Mouse (Mus musculus): ENCODE results near the gene Pafah1b2. TPM values are rescaled to one million over a fixed set of nuclear protein-coding genes. Genes with fewer than 3 reads are reported as not detected.

Gene Pafah1b2
- polyA plus RNA-seq, 1 experiment = 11.0 TPM

- H3K9me3 ChIP-seq (ENCODE audit: control insufficient read depth, low read length) = no peaks in the 10 kb centered on the region
- H3K4me3 ChIP-seq (replicated peaks) = no peak overlapping the region
Measured at GRCm38 (mm10) chr9:46003729-46004128, 8.8 kb downstream of the Pafah1b2 start.

GRCm38 (mm10) chr9:45999009-45999408 is 13.5 kb downstream of the Pafah1b2 start:
- H3K4me1 ChIP-seq (ENCODE audit: control insufficient read depth) = no peaks in the 10 kb centered on the region
- no peaks in the 10 kb centered on the region for H3K36me3 ChIP-seq (ENCODE audit: control insufficient read depth)
- H3K9me3 ChIP-seq (ENCODE audit: control insufficient read depth, low read length) = no peaks in the 10 kb centered on the region
- TF ChIP-seq TAL1 (IDR thresholded peaks at IDR 0.05; ENCODE audit: low read length) (no peak), GATA1 (IDR thresholded peaks at IDR 0.05; ENCODE audit: low read length) (no peak)
- no peaks in the 10 kb centered on the region for H3K27me3 ChIP-seq (ENCODE audit: control insufficient read depth)
- H3K4me3 ChIP-seq (replicated peaks) = no peak overlapping the region

More at GRCm38 (mm10) chr9:46003729-46004128, 8.8 kb downstream of the Pafah1b2 start:
- Histone ChIP-seq H3K27me3 (ENCODE audit: control insufficient read depth) (no peaks in the 10 kb centered on the region), H3K36me3 (ENCODE audit: control insufficient read depth) (no peaks in the 10 kb centered on the region), H3K4me1 (ENCODE audit: control insufficient read depth) (no peaks in the 10 kb centered on the region)
- TF ChIP-seq TAL1 (IDR thresholded peaks at IDR 0.05; ENCODE audit: low read length) = no peak
- no peak for TF ChIP-seq GATA1 (IDR thresholded peaks at IDR 0.05; ENCODE audit: low read length)

- H3K4me1 ChIP-seq (ENCODE audit: control insufficient read depth) = peaks cover 47% of the 10 kb centered on the region
- peaks cover 26% of the 10 kb centered on the region for H3K36me3 ChIP-seq (ENCODE audit: control insufficient read depth)
- H3K4me3 ChIP-seq (replicated peaks) = peak overlapping the region; percentile 77
- no peaks in the 10 kb centered on the region for H3K9me3 ChIP-seq (ENCODE audit: control insufficient read depth, low read length)
- peaks cover 3% of the 10 kb centered on the region; the same call in 1 of the 2 replicates for H3K27me3 ChIP-seq (ENCODE audit: control insufficient read depth)
- TF ChIP-seq GATA1 (IDR thresholded peaks at IDR 0.05; ENCODE audit: low read length) = no peak
- no peak for TF ChIP-seq TAL1 (IDR thresholded peaks at IDR 0.05; ENCODE audit: low read length)
Measured at GRCm38 (mm10) chr9:45985229-45985567, 27.3 kb downstream of the Pafah1b2 start.

GRCm38 (mm10) chr9:45984409-45985228 is 27.9 kb downstream of the Pafah1b2 start:
- Histone ChIP-seq H3K4me3 (replicated peaks) (peak overlapping the region; percentile 77), H3K4me1 (ENCODE audit: control insufficient read depth) (peaks cover 52% of the 10 kb centered on the region), H3K27me3 (ENCODE audit: control insufficient read depth) (peaks cover 3% of the 10 kb centered on the region; the same call in 1 of the 2 replicates), H3K36me3 (ENCODE audit: control insufficient read depth) (peaks cover 31% of the 10 kb centered on the region), H3K9me3 (ENCODE audit: control insufficient read depth, low read length) (no peaks in the 10 kb centered on the region)
- TF ChIP-seq TAL1 (IDR thresholded peaks at IDR 0.05; ENCODE audit: low read length) (no peak), GATA1 (IDR thresholded peaks at IDR 0.05; ENCODE audit: low read length) (no peak)

GRCm38 (mm10) chr9:45983676-45984408 is 28.6 kb downstream of the Pafah1b2 start:
- peaks cover 2% of the 10 kb centered on the region; the same call in 1 of the 2 replicates for H3K27me3 ChIP-seq (ENCODE audit: control insufficient read depth)
- peak overlapping the region; percentile 77 for H3K4me3 ChIP-seq (replicated peaks)
- peaks cover 57% of the 10 kb centered on the region for H3K4me1 ChIP-seq (ENCODE audit: control insufficient read depth)
- TF ChIP-seq TAL1 (IDR thresholded peaks at IDR 0.05; ENCODE audit: low read length) (no peak), GATA1 (IDR thresholded peaks at IDR 0.05; ENCODE audit: low read length) (no peak)
- peaks cover 36% of the 10 kb centered on the region for H3K36me3 ChIP-seq (ENCODE audit: control insufficient read depth)
- no peaks in the 10 kb centered on the region for H3K9me3 ChIP-seq (ENCODE audit: control insufficient read depth, low read length)

- Histone ChIP-seq H3K36me3 (ENCODE audit: control insufficient read depth) (peaks cover 62% of the 10 kb centered on the region), H3K27me3 (ENCODE audit: control insufficient read depth) (no peaks in the 10 kb centered on the region), H3K9me3 (ENCODE audit: control insufficient read depth, low read length) (no peaks in the 10 kb centered on the region), H3K4me1 (ENCODE audit: control insufficient read depth) (peaks cover 69% of the 10 kb centered on the region), H3K4me3 (replicated peaks) (no peak overlapping the region)
- no peak for TF ChIP-seq TAL1 (IDR thresholded peaks at IDR 0.05; ENCODE audit: low read length)
- TF ChIP-seq GATA1 (IDR thresholded peaks at IDR 0.05; ENCODE audit: low read length) = no peak
Measured at GRCm38 (mm10) chr9:45981331-45981730, 31.2 kb downstream of the Pafah1b2 start.

GRCm38 (mm10) chr9:45980611-45981010 is 31.9 kb downstream of the Pafah1b2 start:
- TF ChIP-seq GATA1 (IDR thresholded peaks at IDR 0.05; ENCODE audit: low read length) (no peak), TAL1 (IDR thresholded peaks at IDR 0.05; ENCODE audit: low read length) (no peak)
- Histone ChIP-seq H3K4me3 (replicated peaks) (peak overlapping the region; percentile 32), H3K4me1 (ENCODE audit: control insufficient read depth) (peaks cover 64% of the 10 kb centered on the region), H3K27me3 (ENCODE audit: control insufficient read depth) (no peaks in the 10 kb centered on the region), H3K36me3 (ENCODE audit: control insufficient read depth) (peaks cover 69% of the 10 kb centered on the region), H3K9me3 (ENCODE audit: control insufficient read depth, low read length) (no peaks in the 10 kb centered on the region)

GRCm38 (mm10) chr9:45979778-45980177 is 32.7 kb downstream of the Pafah1b2 start:
- Histone ChIP-seq H3K4me3 (replicated peaks) (peak overlapping the region; percentile 37), H3K36me3 (ENCODE audit: control insufficient read depth) (peaks cover 77% of the 10 kb centered on the region), H3K9me3 (ENCODE audit: control insufficient read depth, low read length) (no peaks in the 10 kb centered on the region), H3K27me3 (ENCODE audit: control insufficient read depth) (no peaks in the 10 kb centered on the region), H3K4me1 (ENCODE audit: control insufficient read depth) (peaks cover 56% of the 10 kb centered on the region)
- no peak for TF ChIP-seq GATA1 (IDR thresholded peaks at IDR 0.05; ENCODE audit: low read length)
- peak; percentile 38; the same call in 2 of the 3 replicates for TF ChIP-seq TAL1 (IDR thresholded peaks at IDR 0.05; ENCODE audit: low read length)

GRCm38 (mm10) chr9:45976884-45977283 is 35.6 kb downstream of the Pafah1b2 start:
- Histone ChIP-seq H3K36me3 (ENCODE audit: control insufficient read depth) (peaks cover 88% of the 10 kb centered on the region), H3K4me3 (replicated peaks) (no peak overlapping the region), H3K9me3 (ENCODE audit: control insufficient read depth, low read length) (no peaks in the 10 kb centered on the region), H3K4me1 (ENCODE audit: control insufficient read depth) (peaks cover 35% of the 10 kb centered on the region), H3K27me3 (ENCODE audit: control insufficient read depth) (no peaks in the 10 kb centered on the region)
- no peak for TF ChIP-seq TAL1 (IDR thresholded peaks at IDR 0.05; ENCODE audit: low read length)
- no peak for TF ChIP-seq GATA1 (IDR thresholded peaks at IDR 0.05; ENCODE audit: low read length)

All from erythroblast, embryonic 14.5 days (primary cell).